Mouse (Mus musculus) embryonic facial prominence, embryonic 11.5 days (tissue): ENCODE data around the gene Git1. TPM values are rescaled to one million over a fixed set of nuclear protein-coding genes. Genes with fewer than 3 reads are reported as not detected.
A peak's percentile ranks its signal among the peaks of the same experiment; 100 is the strongest.

Experiments used
- ATAC-seq: fragments of 200-750 bp; cut with Nextera tagmentation; replicated peaks from 2 replicates; pipeline ENCODE4 v1.8.0; 2017; ENCODE audit warnings: low read depth; ENCODE audit not compliant: insufficient number of reproducible peaks, low FRiP score, low TSS enrichment
- DNase-seq: peaks from one replicate; pipeline ENCODE4 v3.0.0-alpha.2; 2015; ENCODE audit warnings: low spot score
- H3K27ac ChIP-seq: fragments of 300-500 bp; sonication (generic); replicated peaks from 2 replicates; pipeline ENCODE4 v1.5.1; 2014; ENCODE audit warnings: mild to moderate bottlenecking, low read depth, low read length, control low read depth
- H3K27me3 ChIP-seq: fragments of 300-500 bp; sonication (generic); 2 replicates; pipeline ENCODE4 v1.6.1; 2014; ENCODE audit warnings: mild to moderate bottlenecking, low read length, moderate library complexity, mixed read lengths; ENCODE audit not compliant: control insufficient read depth, insufficient read depth
- H3K36me3 ChIP-seq: fragments of 300-500 bp; sonication (generic); replicated peaks from 2 replicates; pipeline ENCODE4 v1.6.1; 2014; ENCODE audit warnings: low read depth, mild to moderate bottlenecking, low read length, moderate library complexity, mixed read lengths; ENCODE audit not compliant: control insufficient read depth, insufficient read depth
- H3K4me1 ChIP-seq: fragments of 300-500 bp; sonication (generic); 2 replicates; pipeline ENCODE4 v1.6.1; 2014; ENCODE audit warnings: low read length, mixed read lengths; ENCODE audit not compliant: control insufficient read depth, insufficient read depth
- H3K4me2 ChIP-seq: fragments of 300-500 bp; sonication (generic); 2 replicates; pipeline ENCODE4 v1.6.1; 2014; ENCODE audit warnings: low read depth, mild to moderate bottlenecking, control low read depth, low read length, moderate library complexity
- H3K4me3 ChIP-seq: fragments of 300-500 bp; sonication (generic); 2 replicates; pipeline ENCODE4 v1.5.1; 2014; ENCODE audit warnings: low read depth, low read length, control low read depth
- H3K9ac ChIP-seq: fragments of 300-500 bp; sonication (generic); replicated peaks from 2 replicates; pipeline ENCODE4 v1.6.1; 2014; ENCODE audit warnings: mild to moderate bottlenecking, control low read depth, low read length
- H3K9me3 ChIP-seq: fragments of 300-500 bp; sonication (generic); replicated peaks from 2 replicates; pipeline ENCODE4 v1.6.1; 2016; ENCODE audit warnings: mild to moderate bottlenecking, low read length, inconsistent platforms, mixed read lengths; ENCODE audit not compliant: control insufficient read depth
- WGBS: fragments of 180-500 bp; shearing (Covaris S2); extraction: QIAGEN DNeasy Blood & Tissue Kit; methylation state at CpG from one replicate; pipeline ENCODE4 v1.1.7; 2014; 5-methylcytosine and 5-hydroxymethylcytosine counted together
- polyA plus RNA-seq: library from polyadenylated mRNA; unstranded; fragments of >200 nt; fragmentation: Nextera tagmentation; extraction: Ambion mirVana; gene quantifications from 2 replicates; pipeline ENCODE4 v1.2.1, GENCODE M21; 2014

Git1 gene
- polyA plus RNA-seq, 1 experiment from 2014 or later: 12.4 TPM

DNA sequence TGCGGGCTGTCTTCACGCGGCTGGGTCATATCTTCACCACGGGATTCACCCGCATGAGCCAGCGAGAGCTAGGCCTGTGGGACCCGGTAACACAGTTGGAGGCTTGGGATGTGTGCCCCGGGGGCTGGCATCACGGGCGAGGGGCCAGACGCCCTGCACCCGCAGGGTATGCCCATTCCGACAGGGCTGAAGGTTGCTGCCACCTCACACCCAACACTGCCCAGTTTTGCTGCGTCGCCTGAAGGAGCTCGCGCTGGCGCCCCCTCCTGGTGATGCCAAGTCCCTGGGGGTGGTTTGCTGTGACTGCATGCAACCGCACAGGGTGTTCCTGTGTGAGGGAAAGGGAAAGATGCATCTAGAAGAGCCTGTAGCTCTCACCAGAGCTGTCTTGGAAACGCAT lies 25.6 kb upstream of the Git1 start:
- H3K9ac ChIP-seq: no peak overlapping the region
- H3K4me3 ChIP-seq: no peak overlapping the region
- no peaks in the 10 kb centered on the region; the same call in none of the 2 replicates for H3K4me1 ChIP-seq
- DNase-seq (peak; percentile 64), ATAC-seq (0 out of 2 replicates have a peak, but pooled peaks have one; percentile 17)
- no peak overlapping the region for H3K4me2 ChIP-seq
- peaks cover 8% of the 10 kb centered on the region for H3K36me3 ChIP-seq
- WGBS: 15% methylated on average over 20 of the region's 20 CpGs
- no peaks in the 10 kb centered on the region for H3K9me3 ChIP-seq
- H3K27ac ChIP-seq: no peak overlapping the region
- peaks cover 39% of the 10 kb centered on the region for H3K27me3 ChIP-seq

DNA sequence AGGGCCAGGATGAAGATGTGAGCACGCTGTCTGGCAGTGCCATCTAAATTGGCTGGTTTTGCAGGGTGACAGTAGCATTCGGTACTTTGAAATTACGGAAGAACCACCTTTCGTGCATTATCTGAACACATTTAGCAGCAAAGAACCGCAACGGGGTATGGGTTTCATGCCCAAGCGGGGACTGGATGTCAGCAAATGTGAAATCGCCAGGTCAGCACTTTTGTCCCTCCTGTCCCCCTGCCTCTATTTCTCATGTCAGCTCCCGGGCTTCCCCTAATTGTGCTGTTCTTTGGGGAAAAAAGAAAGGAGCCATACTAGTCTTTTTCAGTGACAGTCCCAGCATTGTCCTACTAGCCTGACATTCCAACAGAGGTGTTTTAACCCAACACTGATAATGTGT lies 25.0 kb upstream of the Git1 start:
- Histone ChIP-seq H3K36me3 (peaks cover 8% of the 10 kb centered on the region), H3K27me3 (peaks cover 35% of the 10 kb centered on the region), H3K27ac (no peak overlapping the region), H3K9me3 (no peaks in the 10 kb centered on the region), H3K4me2 (no peak overlapping the region), H3K4me3 (no peak overlapping the region), H3K4me1 (no peaks in the 10 kb centered on the region; the same call in 1 of the 2 replicates), H3K9ac (no peak overlapping the region)
- 82% methylated on average over 9 of the region's 9 CpGs for WGBS
- ATAC-seq (no peak), DNase-seq (no peak)

DNA sequence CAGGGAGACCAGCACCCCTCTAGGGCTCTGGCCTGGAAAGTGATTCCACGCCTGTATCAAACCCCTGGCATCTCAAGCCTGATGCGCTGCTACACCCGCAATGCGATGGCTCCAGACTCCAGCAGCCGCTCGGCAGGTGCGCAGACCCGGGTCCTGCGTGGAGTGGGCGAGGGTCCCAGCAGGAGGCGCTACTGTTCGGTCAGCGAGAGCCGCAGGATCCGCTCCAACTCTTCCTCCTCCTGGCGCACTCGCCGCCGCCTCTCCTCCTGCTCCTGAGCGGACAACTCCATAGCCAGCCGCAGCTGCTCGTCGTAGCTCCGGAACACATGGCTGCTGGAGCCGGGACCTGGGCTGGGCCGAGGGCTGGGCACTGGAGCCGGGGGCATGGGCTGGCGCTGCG lies 22.0 kb upstream of the Git1 start:
- Histone ChIP-seq H3K9ac (no peak overlapping the region), H3K4me3 (no peak overlapping the region), H3K36me3 (peaks cover 8% of the 10 kb centered on the region), H3K4me2 (no peak overlapping the region), H3K27ac (no peak overlapping the region), H3K27me3 (peaks cover 21% of the 10 kb centered on the region), H3K4me1 (no peaks in the 10 kb centered on the region; the same call in 1 of the 2 replicates), H3K9me3 (no peaks in the 10 kb centered on the region)
- no peak for DNase-seq
- no peak for ATAC-seq
- 70% methylated on average over 29 of the region's 29 CpGs for WGBS

DNA sequence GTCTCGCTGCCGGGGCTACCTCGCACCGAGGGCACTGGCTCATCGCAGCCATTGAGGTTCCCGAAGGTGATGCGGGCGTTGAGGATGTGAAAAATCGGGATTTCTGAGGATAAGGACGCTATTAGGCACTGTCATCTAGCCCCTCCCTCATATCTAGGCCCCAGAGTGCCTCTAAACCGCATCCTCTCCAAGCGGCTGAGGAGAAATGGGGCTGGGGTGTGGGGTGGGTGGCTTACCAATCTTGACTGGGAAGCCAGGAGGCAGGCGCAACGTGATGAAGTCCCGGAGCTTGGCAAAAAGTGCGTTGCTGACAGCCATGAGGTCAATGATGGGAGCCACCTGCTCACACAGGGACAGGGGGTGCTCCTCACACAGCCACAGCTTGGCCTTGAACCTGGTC lies 20.6 kb upstream of the Git1 start:
- Histone ChIP-seq H3K27ac (no peak overlapping the region), H3K27me3 (peaks cover 7% of the 10 kb centered on the region), H3K36me3 (peaks cover 8% of the 10 kb centered on the region), H3K4me3 (no peak overlapping the region), H3K4me2 (no peak overlapping the region), H3K9me3 (no peaks in the 10 kb centered on the region), H3K4me1 (no peaks in the 10 kb centered on the region), H3K9ac (no peak overlapping the region)
- ATAC-seq (no peak), DNase-seq (no peak)
- 88% methylated on average over 16 of the region's 16 CpGs for WGBS

DNA sequence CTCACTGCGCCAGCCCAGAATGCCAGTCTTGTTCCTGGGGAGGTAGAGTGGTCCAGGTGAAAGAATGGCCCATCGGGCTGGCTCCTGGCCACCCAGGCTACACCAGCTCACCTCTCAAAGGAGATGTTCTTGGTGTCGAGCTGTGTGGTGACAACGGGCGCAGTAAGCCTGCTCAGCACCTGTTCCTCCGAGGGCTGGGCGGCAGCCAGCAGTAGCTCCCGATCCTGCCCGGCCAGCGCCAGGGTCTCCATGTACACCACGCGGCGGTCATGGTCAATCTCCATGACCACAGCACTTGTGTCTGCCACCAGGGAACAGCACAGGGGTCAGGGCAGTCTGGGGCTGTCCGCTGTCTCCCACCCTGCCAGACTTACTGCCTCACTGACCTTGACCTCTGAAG lies 17.1 kb upstream of the Git1 start:
- H3K27ac ChIP-seq: no peak overlapping the region
- WGBS: 94% methylated on average over 14 of the region's 14 CpGs
- no peak overlapping the region for H3K4me3 ChIP-seq
- ATAC-seq (no peak), DNase-seq (no peak)
- no peak overlapping the region for H3K9ac ChIP-seq
- no peaks in the 10 kb centered on the region for H3K9me3 ChIP-seq
- H3K4me2 ChIP-seq: no peak overlapping the region
- H3K27me3 ChIP-seq: no peaks in the 10 kb centered on the region
- H3K36me3 ChIP-seq: peaks cover 8% of the 10 kb centered on the region
- no peaks in the 10 kb centered on the region for H3K4me1 ChIP-seq

DNA sequence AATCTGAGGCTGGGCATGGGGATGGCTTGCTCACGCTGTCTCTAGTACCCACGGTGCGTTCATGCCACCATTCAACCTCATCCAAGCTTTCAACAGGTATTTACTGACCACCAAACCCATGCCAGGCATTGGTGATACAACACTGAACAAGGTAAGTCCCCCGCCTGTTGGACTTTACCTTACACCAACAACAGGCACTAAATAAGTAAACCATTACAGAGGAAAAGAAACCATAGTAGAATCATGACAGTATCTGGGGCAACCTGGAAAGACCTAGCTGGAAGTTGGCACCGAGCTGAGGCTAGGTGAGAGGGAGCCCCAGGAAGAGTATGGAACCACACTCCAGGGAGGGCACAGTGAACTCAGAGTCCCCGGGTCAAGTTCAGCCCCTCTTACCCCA lies 16.5 kb upstream of the Git1 start:
- no peak overlapping the region for H3K27ac ChIP-seq
- no peak overlapping the region for H3K4me3 ChIP-seq
- DNase-seq: no peak
- H3K4me2 ChIP-seq: no peak overlapping the region
- no peaks in the 10 kb centered on the region for H3K9me3 ChIP-seq
- H3K9ac ChIP-seq: no peak overlapping the region
- no peak for ATAC-seq
- no peaks in the 10 kb centered on the region for H3K4me1 ChIP-seq
- no peaks in the 10 kb centered on the region for H3K27me3 ChIP-seq
- WGBS: 97% methylated on average over 6 of the region's 6 CpGs
- H3K36me3 ChIP-seq: peaks cover 8% of the 10 kb centered on the region

DNA sequence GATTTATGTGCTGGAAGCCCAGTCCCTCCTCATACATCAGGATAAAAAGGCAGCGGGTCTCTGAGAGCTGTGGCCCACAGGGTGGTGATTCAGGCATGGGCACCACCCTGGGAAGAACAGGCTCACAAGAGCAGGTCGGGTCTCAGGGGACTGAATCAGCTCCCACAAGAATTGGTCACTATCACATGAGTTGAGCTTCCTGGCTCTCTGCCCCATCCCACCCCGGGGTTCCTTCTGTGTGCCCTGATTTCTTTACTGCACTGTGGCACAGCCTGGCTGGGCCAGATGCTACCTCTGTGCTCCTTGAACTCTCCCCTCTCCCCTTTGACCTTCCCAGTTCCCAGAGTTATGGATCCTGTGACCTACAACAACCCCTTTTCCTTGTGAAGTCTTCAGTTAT lies 10.3 kb upstream of the Git1 start:
- ATAC-seq (no peak), DNase-seq (no peak)
- 65% methylated on average over 3 of the region's 3 CpGs for WGBS
- Histone ChIP-seq H3K36me3 (no peaks in the 10 kb centered on the region), H3K4me2 (no peak overlapping the region), H3K27me3 (no peaks in the 10 kb centered on the region), H3K9me3 (no peaks in the 10 kb centered on the region), H3K9ac (no peak overlapping the region), H3K4me1 (no peaks in the 10 kb centered on the region), H3K4me3 (no peak overlapping the region), H3K27ac (no peak overlapping the region)

DNA sequence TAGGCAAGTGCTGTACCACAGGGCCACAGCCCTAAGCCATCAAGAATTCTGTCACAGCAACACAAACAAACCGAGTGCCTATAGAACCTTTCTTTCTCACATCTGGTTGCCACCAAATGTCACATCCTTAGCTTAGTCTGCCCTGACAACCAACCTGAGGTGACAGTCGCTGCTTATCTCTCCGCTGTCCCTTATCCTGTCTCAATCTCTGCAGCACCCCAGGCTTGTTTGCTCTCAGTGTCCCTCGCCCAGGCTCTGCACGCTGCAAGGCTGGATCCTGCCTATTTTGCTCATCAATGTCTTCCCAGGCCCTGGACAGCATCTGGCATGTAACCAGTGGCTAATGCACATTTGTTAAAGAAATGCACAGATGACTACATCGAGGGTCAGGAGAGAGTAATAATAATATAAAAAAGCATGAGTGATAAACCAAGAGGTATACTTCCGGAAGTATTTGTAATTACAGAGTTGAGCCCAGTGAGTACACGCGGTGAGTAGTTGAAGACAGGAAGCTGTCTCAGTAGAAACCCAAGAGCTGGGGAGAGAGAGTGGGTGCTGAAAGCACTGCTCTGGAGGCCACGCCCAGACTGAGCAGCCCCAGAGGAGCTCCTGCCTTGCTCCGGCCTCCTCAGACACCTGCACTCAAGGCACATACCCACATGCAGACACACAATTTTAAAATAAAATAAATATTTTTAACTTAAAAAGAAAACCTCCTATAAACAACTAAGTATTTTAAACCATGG lies 9.7 kb upstream of the Git1 start:
- Histone ChIP-seq H3K27ac (no peak overlapping the region), H3K4me1 (no peaks in the 10 kb centered on the region; the same call in 1 of the 2 replicates), H3K9me3 (no peaks in the 10 kb centered on the region), H3K4me2 (no peak overlapping the region), H3K36me3 (no peaks in the 10 kb centered on the region), H3K4me3 (no peak overlapping the region), H3K27me3 (no peaks in the 10 kb centered on the region), H3K9ac (no peak overlapping the region)
- ATAC-seq (no peak), DNase-seq (no peak)
- 67% methylated on average over 11 of the region's 11 CpGs for WGBS
